Mouse (Mus musculus): Measurements from ENCODE around the gene Ypel4.

Gene Ypel4

DNA sequence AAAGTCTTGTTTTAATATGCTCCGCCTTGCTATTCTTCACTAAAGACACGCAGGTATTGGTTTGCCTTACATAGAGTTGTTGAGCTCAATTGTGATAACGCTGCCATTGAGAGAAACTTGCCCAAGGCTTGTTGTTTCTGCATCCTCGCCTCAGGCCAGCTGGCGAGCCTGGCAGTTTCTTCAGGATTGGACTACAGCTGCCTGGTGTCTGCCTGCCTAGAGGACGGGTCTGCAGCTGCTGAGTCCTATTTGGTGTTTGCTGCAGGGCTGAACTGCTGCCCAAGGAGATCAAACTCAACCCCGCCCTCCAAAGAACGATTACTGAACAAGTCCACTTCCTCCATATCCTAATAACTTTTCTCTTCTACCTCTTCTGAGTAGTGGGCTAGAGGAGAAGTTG is 26.9 kb downstream of the Ypel4 start:
- no peak for DNase-seq (ENCODE audit: low spot score in 2 of 2)

DNA sequence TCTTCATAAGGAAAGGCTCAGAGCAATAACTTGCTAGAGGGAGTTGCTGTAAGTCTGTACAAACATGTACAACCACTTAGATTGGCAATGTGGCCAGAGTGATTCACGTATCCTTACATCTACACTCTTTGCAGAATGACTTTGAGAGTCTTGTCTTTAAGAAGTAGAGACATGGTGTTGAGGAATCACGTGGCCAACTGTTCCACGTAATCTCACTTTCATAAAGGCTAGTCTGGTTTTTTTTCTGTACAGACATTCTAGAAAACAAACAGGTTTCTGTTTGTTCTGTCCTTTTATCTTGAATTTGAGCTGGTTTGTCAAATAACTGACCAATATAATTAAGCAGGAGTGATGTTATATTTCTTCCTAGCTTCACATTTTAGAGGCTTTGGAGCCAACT is 27.5 kb downstream of the Ypel4 start:
- no peak for DNase-seq (ENCODE audit: low spot score in 2 of 2)

DNA sequence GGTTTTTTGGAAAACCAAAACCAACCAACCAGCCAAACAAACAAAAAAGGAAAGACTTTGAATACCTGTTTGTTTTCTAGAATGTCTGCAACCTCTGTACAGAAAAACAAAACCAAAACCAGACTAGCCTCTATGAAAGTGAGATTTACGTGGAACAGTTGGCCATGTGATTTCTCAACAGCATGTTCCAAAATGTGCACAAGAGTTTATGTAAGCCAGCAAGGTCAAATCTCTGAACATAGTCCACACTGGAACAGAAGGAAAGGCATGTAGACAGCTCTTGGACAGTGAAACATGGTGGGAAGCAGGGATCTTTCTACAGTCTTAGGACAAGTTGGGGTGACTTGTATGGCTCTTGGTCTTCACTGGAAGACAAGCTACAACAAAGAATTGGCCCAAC is 28.0 kb downstream of the Ypel4 start:
- DNase-seq (ENCODE audit: low spot score in 2 of 2), result no peak

DNA sequence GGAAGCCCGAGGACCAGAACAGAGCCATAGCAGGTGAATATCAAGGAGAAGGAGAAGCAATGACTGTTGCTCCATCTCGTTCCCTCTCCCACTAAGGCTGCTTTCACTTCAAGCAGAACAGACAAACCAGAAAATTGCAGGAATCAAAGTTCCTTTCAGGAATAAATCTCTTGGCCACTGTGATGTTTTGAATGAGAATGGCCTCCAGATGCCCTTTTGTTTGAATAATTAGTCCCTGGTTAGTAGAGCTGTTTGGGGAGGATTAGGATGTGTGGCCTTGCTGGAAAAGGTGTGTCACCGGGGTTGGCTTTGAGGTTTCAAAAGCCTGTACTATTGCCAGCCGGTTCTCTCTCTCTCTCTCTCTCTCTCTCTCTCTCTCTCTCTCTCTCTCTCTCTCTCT is 28.4 kb downstream of the Ypel4 start:
- no peak for DNase-seq (ENCODE audit: low spot score in 2 of 2)

DNA sequence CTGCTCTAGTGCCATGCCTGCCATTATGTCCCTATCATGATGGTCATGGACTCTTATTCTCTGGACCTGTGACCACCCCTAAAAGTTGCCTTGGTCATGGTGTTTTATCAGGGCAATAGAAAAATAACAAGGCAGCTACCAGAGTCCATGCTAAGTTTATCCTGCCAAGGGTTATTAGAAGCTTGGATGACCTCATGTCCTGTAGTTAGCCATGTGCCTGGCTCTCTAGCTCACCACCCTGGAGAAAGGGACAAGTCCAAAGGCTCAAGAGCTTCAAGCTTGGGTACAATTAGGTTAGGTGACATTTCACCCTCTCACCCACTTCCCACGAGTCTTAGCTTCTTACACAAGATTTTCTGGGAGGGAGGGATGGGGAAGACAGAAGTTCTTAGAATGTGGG is 29.0 kb downstream of the Ypel4 start:
- DNase-seq (ENCODE audit: low spot score in 2 of 2), result no peak

DNA sequence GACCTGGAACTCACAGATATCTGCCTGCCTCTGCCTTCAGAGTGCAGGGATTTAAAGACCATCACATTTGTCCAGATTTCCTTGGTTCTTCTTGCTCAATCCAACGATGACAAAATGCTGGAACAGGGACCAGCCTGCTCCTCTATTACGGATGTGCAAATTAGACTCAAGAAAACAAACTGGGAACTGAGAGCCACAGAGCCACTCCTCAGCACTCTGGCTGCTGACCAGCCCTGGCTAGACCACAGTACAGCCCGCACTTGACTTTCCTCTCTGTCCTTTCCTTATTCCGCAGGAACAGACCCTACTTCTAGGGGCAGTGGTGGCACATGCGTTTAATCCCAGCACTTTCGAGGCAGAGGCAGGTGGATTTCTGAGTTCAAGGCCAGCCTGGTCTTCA is 36.6 kb downstream of the Ypel4 start:
- no peak for DNase-seq (ENCODE audit: low spot score in 2 of 2)

DNA sequence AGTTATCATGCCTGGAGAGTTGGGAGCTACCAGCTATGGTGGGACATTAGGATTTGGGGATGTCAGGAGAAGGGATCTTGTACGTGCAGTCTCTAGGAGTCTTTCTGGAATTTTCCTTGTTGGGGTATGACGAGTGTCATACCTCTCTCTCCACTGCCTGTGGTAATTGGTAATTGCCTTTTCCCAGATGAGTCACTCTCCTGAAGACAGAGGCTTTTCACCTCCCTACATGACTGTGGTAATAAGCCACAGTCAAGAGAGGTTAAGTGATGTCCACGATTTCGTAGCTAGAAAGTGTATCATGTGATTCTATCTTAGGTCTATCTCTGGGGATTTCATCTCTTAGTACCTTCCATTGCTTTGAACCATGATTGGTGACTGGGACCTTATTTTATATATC is 38.6 kb downstream of the Ypel4 start:
- no peak for DNase-seq (ENCODE audit: low spot score in 2 of 2)

DNA sequence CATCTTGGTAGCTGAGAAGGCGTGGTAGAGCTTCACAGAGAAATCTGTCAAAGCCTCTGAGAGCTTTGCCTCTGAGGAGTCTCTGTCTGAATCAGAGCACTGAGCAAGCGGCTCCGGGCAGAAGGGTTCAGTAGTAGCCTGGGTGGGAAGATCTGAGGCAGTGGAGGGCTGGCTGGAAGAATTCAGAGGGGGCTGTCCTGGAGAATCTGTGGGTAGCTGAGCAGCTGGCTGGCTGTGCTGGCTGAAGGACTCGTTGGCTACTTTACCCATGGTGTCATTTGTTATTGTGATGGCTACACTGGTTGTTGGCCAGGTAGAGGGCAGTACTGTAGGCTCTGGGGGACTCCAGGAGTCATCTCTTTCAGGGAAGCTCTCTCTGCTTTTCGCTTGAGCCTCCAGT is 39.3 kb downstream of the Ypel4 start:
- DNase-seq (ENCODE audit: low spot score in 2 of 2), result no peak

DNA sequence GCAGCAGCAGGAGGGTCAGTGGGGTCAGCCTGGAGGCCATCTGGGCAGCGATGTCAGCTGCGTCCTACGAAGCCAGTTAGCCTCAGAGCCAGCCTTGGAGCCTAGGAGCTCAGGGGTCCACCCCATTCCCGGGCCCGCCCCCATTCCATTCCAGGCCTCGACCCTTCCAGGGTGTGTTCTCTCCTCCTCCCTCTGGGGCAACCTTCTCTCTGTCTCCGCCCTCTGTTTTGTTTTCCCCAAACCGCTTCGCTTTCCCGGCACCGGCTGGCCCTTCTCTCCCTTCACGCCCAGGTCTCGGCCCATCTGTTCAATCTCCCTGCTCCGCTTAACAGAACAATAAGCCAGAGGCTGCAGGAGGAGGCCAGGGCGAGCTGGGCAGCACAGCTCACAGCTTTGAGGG is 40.9 kb downstream of the Ypel4 start:
- no peak for DNase-seq (ENCODE audit: low spot score in 2 of 2)

DNA sequence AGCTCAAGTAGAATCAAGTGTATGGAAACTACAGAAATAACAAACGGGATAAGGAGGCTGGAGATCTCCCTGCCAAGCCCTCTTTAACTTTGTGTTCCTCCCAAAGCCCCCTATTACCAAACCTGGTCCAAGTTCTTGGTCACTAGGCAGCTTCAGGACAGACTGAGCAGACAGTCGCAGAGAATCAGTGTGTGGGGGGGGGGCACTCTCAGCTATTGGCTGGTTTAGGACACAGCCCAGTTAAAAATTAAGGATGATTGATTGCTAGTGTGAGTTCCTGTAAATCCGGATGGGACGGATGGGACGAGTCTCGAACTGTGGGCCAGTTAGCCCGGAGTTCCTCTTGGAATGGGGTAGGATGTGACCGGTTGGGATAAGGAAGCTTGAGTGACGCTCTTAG is 41.4 kb downstream of the Ypel4 start, which contains the start of gene Serping1:
Gene Serping1, minus strand, starts transcription at position 204 of the 400 bp plus-strand sequence.
- no peak for DNase-seq (ENCODE audit: low spot score in 2 of 2)

DNA sequence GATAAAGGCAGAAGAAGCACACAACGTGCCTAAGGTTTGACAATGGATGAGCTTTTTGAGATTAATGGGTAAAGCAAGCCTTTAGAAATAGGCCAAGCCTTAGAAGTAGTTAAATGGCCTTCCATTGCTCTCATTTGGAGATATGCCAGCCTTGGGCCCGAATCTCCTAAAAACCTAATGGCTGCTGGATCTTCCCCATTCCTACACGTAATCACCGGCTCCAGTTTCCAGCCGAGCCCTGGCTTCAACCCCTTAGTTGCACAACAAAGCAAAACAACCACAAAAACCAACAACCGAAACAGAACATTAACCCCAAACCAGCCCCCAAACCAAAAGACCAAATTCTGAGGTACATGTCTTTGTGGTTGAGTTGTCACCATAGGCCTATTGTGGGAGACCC is 41.8 kb downstream of the Ypel4 start:
- no peak for DNase-seq (ENCODE audit: low spot score in 2 of 2)

DNA sequence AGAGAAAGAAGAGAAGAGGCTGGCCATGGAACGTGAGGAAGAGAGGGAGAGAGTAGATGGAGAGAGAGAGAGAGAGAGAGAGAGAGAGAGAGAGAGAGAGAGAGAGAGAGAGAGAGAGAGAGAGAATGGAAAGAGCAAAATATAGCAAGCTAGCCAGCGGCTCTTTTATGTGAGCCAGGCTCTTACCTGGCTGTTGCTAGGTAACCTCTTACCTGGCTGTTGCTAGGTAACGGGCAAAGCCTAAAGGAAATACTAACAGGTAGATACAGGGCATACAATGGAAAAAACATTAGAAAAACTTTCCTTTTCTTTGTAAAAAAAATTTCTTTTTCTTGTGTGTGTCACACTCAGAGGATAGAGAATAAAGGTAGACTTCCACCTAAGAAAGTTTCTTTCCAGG is 43.8 kb downstream of the Ypel4 start:
- no peak for DNase-seq (ENCODE audit: low spot score in 2 of 2)

DNA sequence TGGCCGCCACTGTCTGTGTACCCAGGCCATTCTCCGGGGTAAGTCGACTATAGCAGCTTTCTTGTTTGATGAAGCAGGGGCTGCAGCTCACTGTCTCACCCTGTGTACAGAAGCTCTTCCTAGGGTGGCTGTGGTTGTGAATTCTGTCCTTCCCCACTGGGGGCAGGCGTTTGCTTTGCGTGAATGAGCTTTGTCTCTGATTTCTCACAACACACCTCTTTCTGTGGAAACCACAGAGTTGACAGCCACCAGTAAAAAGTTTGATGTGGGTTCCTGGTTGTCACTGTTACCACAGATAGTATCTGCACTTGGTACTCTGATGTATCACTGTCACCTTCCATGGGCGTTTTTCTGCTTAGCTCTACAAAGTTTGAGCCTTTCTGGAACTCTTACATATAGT is 45.4 kb downstream of the Ypel4 start:
- DNase-seq (ENCODE audit: low spot score in 2 of 2), result no peak

DNA sequence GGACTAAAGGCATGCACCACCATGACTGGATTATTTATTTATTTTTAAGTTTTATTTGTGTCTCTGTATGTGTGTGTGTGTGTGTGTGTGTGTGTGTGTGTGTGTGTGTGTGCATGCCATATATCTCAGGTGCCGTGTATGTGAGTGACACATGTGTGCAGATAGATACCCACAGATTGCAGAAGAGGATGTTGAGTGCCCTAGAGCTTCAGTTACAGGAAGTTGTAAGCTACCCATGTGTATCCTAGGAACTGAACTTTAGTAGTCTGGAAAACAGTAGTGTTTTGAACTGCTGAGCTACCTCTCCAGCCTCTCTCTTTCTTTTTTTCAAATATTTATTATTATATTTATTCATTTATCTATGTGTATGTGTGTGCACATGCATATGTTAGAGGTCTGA is 49.5 kb downstream of the Ypel4 start:
- DNase-seq (ENCODE audit: low spot score in 2 of 2), result no peak

DNA sequence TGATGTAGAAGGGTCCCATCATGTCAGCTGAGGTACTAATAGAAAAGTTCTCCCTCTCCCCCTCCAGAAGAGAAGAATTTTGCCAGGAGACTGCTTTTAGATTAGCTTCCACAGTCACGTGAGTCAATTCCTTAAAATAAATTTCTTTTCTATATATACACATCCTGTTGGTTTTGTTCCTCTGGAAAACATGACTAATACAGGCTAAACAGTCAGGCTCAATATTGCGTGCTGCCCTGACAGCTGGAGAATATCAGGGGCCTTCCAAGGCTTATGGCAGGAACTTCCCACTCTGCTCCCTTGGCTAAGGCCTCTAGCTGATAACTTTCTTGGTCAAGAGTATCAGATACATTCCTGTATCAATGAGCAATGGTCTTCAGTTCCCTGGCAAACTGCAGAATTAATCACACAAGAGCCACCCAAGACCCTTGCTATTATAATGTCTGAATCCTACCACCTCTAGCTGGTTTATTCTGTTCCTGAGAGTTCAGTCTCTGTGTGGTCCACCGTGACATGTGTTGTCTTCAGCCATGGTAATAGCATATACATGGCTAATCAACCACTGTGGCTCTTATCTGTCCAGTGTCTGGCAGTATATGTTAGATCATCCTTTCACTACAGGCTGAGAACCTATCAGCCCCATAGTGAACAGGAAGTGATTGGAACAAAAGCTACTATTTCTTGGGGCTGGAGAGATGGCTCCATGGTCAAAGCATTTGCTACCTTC is 50.1 kb downstream of the Ypel4 start:
- DNase-seq (ENCODE audit: low spot score in 2 of 2), result no peak
